Mouse (Mus musculus): Measurements from ENCODE around the gene Srp72. TPM values are rescaled to one million over a fixed set of nuclear protein-coding genes. Genes with fewer than 3 reads are reported as not detected.
"Not testable (repeated sequence)": the region's sequence is repeated elsewhere in the genome, so short reads cannot be mapped to it uniquely, and the experiment has no call there.

The Srp72 gene
- polyA plus RNA-seq, 1 experiment, result 5.8 TPM

DNA sequence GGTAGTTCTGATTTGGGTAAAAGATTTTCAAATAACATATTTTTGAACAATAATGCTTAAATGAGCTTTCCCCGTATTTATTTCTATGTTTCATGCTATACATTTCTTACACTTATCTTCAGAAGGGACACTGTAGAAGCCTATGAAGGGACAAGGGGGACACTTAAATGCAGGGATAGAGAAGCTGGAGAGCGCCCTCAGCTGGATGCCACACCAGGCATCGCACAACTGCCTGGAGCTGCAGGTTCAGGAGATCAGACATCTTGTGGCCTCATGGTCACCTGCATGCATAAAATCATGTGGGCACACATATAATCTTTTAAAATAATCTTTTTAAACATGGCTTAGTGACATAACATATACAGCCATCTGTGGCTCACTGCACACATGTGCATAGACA is 9.8 kb upstream of the Srp72 start:
- Histone ChIP-seq H3K4me3 (ENCODE audit: low read depth, low read length) (no peak overlapping the region), H3K36me3 (ENCODE audit: control insufficient read depth, insufficient read depth, low read length) (peaks cover 36% of the 10 kb centered on the region), H3K27me3 (ENCODE audit: control insufficient read depth, insufficient read depth, low read length) (no peaks in the 10 kb centered on the region), H3K4me1 (ENCODE audit: control insufficient read depth, insufficient read depth, insufficient read length, low read length) (no peaks in the 10 kb centered on the region), H3K27ac (ENCODE audit: insufficient read depth, low read depth, low read length) (no peak overlapping the region)
- WGBS, result 93% methylated on average over 3 of the region's 3 CpGs
- no peak for TF ChIP-seq POLR2A (IDR thresholded peaks at IDR 0.05; ENCODE audit: low read depth, low read length)
- 0 out of 2 replicates have a peak, but pooled peaks have one; percentile 7 for TF ChIP-seq CTCF (IDR thresholded peaks at IDR 0.05; ENCODE audit: extremely low read depth, insufficient read length, insufficient replicate concordance, low read depth, low read length)

DNA sequence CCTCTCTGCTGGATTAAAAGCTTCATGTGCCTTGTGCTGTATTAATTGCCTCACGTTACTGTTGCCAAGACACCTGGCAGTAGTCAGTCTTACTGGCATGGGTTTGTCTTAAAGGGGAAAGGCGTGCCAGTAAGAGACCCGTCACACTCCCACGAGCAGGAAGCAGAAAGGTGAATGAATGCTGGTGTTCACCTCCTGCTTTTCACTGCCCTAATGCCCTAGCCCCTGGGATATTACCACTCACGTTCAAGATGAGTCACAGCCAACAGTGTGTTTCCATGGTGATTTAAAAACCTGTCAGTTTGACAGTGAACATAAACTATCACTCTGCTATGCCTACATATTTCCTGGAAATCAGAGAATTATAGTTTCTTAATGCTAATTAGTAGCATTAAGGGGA is 5.2 kb upstream of the Srp72 start:
- H3K36me3 ChIP-seq (ENCODE audit: control insufficient read depth, insufficient read depth, low read length), result peaks cover 18% of the 10 kb centered on the region
- no peak for TF ChIP-seq CTCF (IDR thresholded peaks at IDR 0.05; ENCODE audit: extremely low read depth, insufficient read length, insufficient replicate concordance, low read depth, low read length)
- 37% methylated on average over 5 of the region's 5 CpGs for WGBS

DNA sequence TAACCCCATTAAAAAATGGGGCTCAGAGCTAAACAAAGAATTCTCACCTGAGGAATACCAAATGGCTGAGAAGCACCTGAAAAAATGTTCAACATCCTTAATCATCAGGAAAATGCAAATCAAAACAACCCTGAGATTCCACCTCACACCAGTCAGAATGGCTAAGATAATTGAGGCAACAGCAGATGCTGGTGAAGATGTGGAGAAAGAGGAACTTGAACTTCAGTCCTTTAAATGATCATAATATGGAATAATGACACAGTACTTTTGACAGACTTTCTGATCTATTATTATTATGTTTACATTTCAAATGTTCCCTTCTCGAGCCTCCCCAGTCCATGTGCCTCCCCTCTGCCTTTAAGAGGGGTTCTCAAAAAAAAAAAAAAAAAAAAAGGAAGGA is 3.4 kb upstream of the Srp72 start:
- 61% methylated on average over 1 of the region's 1 CpGs for WGBS
- not testable (repeated sequence) for H3K4me3 ChIP-seq (ENCODE audit: low read depth, low read length); H3K4me1 ChIP-seq (ENCODE audit: control insufficient read depth, insufficient read depth, insufficient read length, low read length); H3K27ac ChIP-seq (ENCODE audit: insufficient read depth, low read depth, low read length); H3K27me3 ChIP-seq (ENCODE audit: control insufficient read depth, insufficient read depth, low read length)
- H3K36me3 ChIP-seq (ENCODE audit: control insufficient read depth, insufficient read depth, low read length), result peaks cover 12% of the 10 kb centered on the region; the same call in 1 of the 2 replicates

More for the DNA sequence above, 5.2 kb upstream of the Srp72 start:
- H3K27ac ChIP-seq (ENCODE audit: insufficient read depth, low read depth, low read length), result no peak overlapping the region
- H3K27me3 ChIP-seq (ENCODE audit: control insufficient read depth, insufficient read depth, low read length), result no peaks in the 10 kb centered on the region
- no peaks in the 10 kb centered on the region for H3K4me1 ChIP-seq (ENCODE audit: control insufficient read depth, insufficient read depth, insufficient read length, low read length)
- H3K4me3 ChIP-seq (ENCODE audit: low read depth, low read length), result no peak overlapping the region

DNA sequence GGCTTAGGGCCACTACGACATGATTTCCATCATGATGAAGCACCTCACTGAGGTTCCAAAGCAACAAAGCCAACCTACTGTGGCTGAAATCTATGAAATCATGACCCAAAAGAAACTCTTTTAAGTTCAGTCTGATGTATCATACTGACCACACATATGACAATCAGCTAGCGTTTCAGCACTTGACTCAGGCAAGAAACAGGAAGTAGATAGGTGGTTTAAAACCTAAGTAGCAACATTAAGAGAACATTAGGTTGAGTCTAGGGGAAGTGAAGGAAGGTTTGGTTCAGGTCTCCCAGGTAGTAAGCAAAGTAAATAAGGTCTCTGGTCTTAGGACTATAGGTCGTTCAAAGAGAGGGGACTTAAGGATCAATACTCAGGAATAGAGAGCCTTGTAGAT is 995 bp upstream of the Srp72 start:
- WGBS, result 38% methylated on average over 3 of the region's 3 CpGs
- Histone ChIP-seq H3K36me3 (ENCODE audit: control insufficient read depth, insufficient read depth, low read length) (peaks cover 13% of the 10 kb centered on the region), H3K4me3 (ENCODE audit: low read depth, low read length) (no peak overlapping the region), H3K4me1 (ENCODE audit: control insufficient read depth, insufficient read depth, insufficient read length, low read length) (no peaks in the 10 kb centered on the region; the same call in 1 of the 2 replicates), H3K27me3 (ENCODE audit: control insufficient read depth, insufficient read depth, low read length) (no peaks in the 10 kb centered on the region), H3K27ac (ENCODE audit: insufficient read depth, low read depth, low read length) (no peak overlapping the region)
- TF ChIP-seq POLR2A (IDR thresholded peaks at IDR 0.05; ENCODE audit: low read depth, low read length) (no peak), CTCF (IDR thresholded peaks at IDR 0.05; ENCODE audit: extremely low read depth, insufficient read length, insufficient replicate concordance, low read depth, low read length) (no peak)

DNA sequence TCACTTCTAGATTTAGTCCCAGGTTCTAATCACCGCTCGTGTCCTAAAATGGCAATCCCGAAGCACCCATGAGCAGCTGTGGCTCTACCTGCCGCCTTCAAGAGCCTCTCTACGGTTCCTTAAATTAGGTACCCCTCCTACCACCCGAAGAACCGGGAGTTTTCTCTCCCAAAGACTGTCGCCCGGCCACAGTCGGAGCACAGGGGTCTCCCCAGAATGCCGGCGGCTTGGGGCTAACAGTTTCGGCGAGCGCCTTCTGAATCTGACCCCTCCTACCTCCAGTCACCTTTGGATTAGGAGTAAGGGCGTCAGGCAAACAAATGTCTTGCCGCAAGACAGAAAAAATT is 303 bp upstream of the Srp72 start:
- no peaks in the 10 kb centered on the region for H3K27me3 ChIP-seq (ENCODE audit: control insufficient read depth, insufficient read depth, low read length)
- H3K27ac ChIP-seq (ENCODE audit: insufficient read depth, low read depth, low read length), result no peak overlapping the region
- no peaks in the 10 kb centered on the region; the same call in 1 of the 2 replicates for H3K4me1 ChIP-seq (ENCODE audit: control insufficient read depth, insufficient read depth, insufficient read length, low read length)
- TF ChIP-seq CTCF (IDR thresholded peaks at IDR 0.05; ENCODE audit: extremely low read depth, insufficient read length, insufficient replicate concordance, low read depth, low read length) (no peak), POLR2A (IDR thresholded peaks at IDR 0.05; ENCODE audit: low read depth, low read length) (no peak)
- H3K4me3 ChIP-seq (ENCODE audit: low read depth, low read length), result peak overlapping the region; percentile 100
- under 1% methylated on average over 17 of the region's 17 CpGs for WGBS
- peaks cover 17% of the 10 kb centered on the region for H3K36me3 ChIP-seq (ENCODE audit: control insufficient read depth, insufficient read depth, low read length)

DNA sequence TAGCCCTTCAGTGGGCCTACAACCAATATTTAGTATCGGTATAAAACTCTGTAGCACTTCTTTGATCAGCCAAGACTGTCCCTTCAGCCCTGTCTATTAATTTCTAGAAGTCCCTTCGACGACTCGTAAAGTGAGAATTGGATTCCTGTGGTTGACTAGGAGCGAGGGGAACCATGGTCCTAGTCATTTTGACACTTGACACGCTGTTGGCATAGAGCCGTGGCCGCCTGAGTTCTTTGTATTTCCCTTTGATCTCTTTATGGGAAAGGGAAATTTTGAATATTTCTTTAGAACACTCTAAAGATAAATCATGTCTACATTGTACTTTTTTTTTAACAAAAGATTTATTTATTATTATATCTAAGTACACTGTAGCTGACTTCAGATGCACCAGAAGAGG is 1.3 kb downstream of the Srp72 start:
- H3K27me3 ChIP-seq (ENCODE audit: control insufficient read depth, insufficient read depth, low read length), result no peaks in the 10 kb centered on the region
- H3K27ac ChIP-seq (ENCODE audit: insufficient read depth, low read depth, low read length), result no peak overlapping the region
- peaks cover 25% of the 10 kb centered on the region for H3K36me3 ChIP-seq (ENCODE audit: control insufficient read depth, insufficient read depth, low read length)
- TF ChIP-seq POLR2A (IDR thresholded peaks at IDR 0.05; ENCODE audit: low read depth, low read length) (no peak), CTCF (IDR thresholded peaks at IDR 0.05; ENCODE audit: extremely low read depth, insufficient read length, insufficient replicate concordance, low read depth, low read length) (no peak)
- H3K4me3 ChIP-seq (ENCODE audit: low read depth, low read length), result no peak overlapping the region
- WGBS, result 80% methylated on average over 8 of the region's 8 CpGs
- no peaks in the 10 kb centered on the region; the same call in 1 of the 2 replicates for H3K4me1 ChIP-seq (ENCODE audit: control insufficient read depth, insufficient read depth, insufficient read length, low read length)

DNA sequence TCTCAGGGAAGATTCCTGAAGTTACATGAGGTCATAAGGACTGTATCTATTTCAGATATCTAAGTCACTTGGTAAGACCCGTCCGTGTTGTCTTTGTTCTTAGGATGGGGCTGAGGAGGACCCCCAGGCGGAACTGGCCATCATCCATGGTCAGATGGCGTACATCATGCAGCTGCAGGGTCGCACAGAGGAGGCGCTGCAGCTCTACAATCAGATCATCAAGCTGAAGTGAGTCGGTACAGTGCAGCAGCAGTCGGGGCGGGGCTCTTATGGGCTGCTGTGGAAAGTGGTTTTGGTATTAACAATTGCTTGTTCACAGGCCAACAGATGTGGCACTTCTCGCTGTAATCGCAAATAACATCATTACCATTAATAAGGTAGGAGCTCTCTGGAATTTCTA is 9.5 kb downstream of the Srp72 start:
- no peak for TF ChIP-seq CTCF (IDR thresholded peaks at IDR 0.05; ENCODE audit: extremely low read depth, insufficient read length, insufficient replicate concordance, low read depth, low read length)
- no peak for TF ChIP-seq POLR2A (IDR thresholded peaks at IDR 0.05; ENCODE audit: low read depth, low read length)
- H3K36me3 ChIP-seq (ENCODE audit: control insufficient read depth, insufficient read depth, low read length), result peaks cover 67% of the 10 kb centered on the region
- 88% methylated on average over 11 of the region's 11 CpGs for WGBS

DNA sequence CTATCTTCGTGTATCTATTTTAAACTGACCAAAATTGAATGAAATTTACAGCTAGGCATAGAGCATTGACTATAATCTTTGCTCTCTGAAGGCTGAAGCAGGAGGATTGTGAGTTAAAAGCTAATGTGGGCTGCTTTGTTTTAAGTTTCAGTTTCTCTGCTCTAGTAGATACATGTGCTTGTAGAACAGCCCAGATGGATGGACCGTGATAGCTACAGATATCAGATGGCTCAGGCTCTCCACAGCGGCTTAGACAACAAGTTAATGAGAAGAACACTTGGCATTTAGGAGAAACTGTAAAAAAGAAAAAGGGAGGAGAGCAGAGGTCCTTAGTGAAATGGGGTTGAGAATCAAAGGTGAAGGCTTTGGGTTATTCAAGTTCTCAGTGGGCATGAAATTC is 16.3 kb downstream of the Srp72 start:
- 96% methylated on average over 3 of the region's 3 CpGs for WGBS
- Histone ChIP-seq H3K27me3 (ENCODE audit: control insufficient read depth, insufficient read depth, low read length) (no peaks in the 10 kb centered on the region), H3K4me3 (ENCODE audit: low read depth, low read length) (no peak overlapping the region), H3K27ac (ENCODE audit: insufficient read depth, low read depth, low read length) (no peak overlapping the region), H3K36me3 (ENCODE audit: control insufficient read depth, insufficient read depth, low read length) (peaks cover 69% of the 10 kb centered on the region), H3K4me1 (ENCODE audit: control insufficient read depth, insufficient read depth, insufficient read length, low read length) (no peaks in the 10 kb centered on the region)
- TF ChIP-seq CTCF (IDR thresholded peaks at IDR 0.05; ENCODE audit: extremely low read depth, insufficient read length, insufficient replicate concordance, low read depth, low read length) (no peak), POLR2A (IDR thresholded peaks at IDR 0.05; ENCODE audit: low read depth, low read length) (no peak)

More for the DNA sequence above, 9.5 kb downstream of the Srp72 start:
- no peak overlapping the region for H3K4me3 ChIP-seq (ENCODE audit: low read depth, low read length)
- H3K27me3 ChIP-seq (ENCODE audit: control insufficient read depth, insufficient read depth, low read length), result no peaks in the 10 kb centered on the region
- H3K27ac ChIP-seq (ENCODE audit: insufficient read depth, low read depth, low read length), result no peak overlapping the region
- H3K4me1 ChIP-seq (ENCODE audit: control insufficient read depth, insufficient read depth, insufficient read length, low read length), result no peaks in the 10 kb centered on the region
